In the genomic region with DNA sequence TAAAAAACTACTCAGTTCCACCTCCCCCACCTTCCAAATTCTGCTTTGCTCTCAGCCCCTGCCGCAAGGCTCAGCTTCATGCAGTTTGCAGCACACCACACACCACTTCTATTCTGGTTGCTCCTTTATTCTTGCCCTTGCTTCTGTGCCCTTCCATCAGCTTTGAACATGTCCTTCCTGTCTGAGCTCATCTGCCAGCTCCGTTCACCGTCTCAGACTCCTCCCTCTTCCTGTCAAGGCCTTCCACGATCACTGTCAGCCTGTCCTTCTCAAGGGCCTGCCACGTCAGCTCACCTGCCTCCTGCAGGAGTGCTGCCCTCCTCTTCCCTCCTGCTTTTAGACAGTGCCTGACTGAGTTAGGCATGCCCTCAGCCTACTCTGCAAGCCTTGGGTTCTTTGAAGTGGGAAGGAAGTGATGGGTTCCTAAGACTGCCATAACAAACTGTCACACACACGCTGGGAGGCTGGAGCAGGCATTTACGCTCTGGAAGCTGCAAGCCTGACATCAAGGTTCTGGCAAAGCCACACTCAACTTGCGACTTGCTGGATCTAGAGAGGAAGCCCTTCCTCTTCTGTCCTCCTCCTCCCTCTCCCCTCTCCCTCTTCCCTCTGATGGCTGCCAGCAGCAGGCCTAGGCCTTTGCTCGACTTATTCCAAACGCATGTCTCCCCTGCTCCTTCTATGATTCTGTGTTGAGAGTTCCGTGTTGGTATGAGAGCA, we compare ENCODE assay signal across 8 mouse cellular contexts.
DNase-seq lines count a peak whose midpoint lies in the region; ATAC-seq and TF ChIP-seq lines count a peak whose summit lies in the region.

No protein-coding gene starts in this region.

- 0 out of 2 replicates have a peak overlapping the region, but pooled peaks have one; percentile 7 for H3K9ac ChIP-seq in kidney, embryonic 14.5 days (ENCODE audit: low read depth, low read length)
- H3K9ac ChIP-seq in limb, embryonic 14.5 days (ENCODE audit: low read depth, low read length, severe bottlenecking) = no peak overlapping the region
- H3K9ac ChIP-seq in midbrain, embryonic 15.5 days = 0 out of 2 replicates have a peak overlapping the region, but pooled peaks have one; percentile 18

- H3K4me1 ChIP-seq in kidney, embryonic 14.5 days (ENCODE audit: control insufficient read depth, insufficient read depth, low read length) = peaks cover 33% of the 10 kb centered on the region
- peaks cover 31% of the 10 kb centered on the region for H3K4me1 ChIP-seq in limb, embryonic 14.5 days (ENCODE audit: control insufficient read depth, insufficient read depth, low read length)
- peaks cover 91% of the 10 kb centered on the region for H3K4me1 ChIP-seq in midbrain, embryonic 15.5 days

- no peaks in the 10 kb centered on the region for H3K36me3 ChIP-seq in kidney, embryonic 14.5 days (ENCODE audit: control insufficient read depth, insufficient read depth, low read length)
- no peaks in the 10 kb centered on the region for H3K36me3 ChIP-seq in limb, embryonic 14.5 days (ENCODE audit: control insufficient read depth, insufficient read depth, low read length)
- H3K36me3 ChIP-seq in midbrain, embryonic 15.5 days (replicated peaks) = no peaks in the 10 kb centered on the region

- WGBS in kidney, embryonic 14.5 days = 46% methylated on average over 11 of the region's 11 CpGs
- WGBS in limb, embryonic 14.5 days = 40% methylated on average over 11 of the region's 11 CpGs
- 52% methylated on average over 11 of the region's 11 CpGs for WGBS in midbrain, embryonic 15.5 days

- H3K27ac ChIP-seq in kidney, embryonic 14.5 days (ENCODE audit: low read depth, low read length) = peak overlapping the region; percentile 56; the same call in 1 of the 2 replicates
- H3K27ac ChIP-seq in limb, embryonic 14.5 days (replicated peaks; ENCODE audit: low read depth, low read length) = peak overlapping the region; percentile 67; the same call in 1 of the 2 replicates
- H3K27ac ChIP-seq in midbrain, embryonic 15.5 days = peak overlapping the region; percentile 96

- no peak overlapping the region for H3K4me3 ChIP-seq in kidney, embryonic 14.5 days (ENCODE audit: low read length)
- H3K4me3 ChIP-seq in limb, embryonic 14.5 days (replicated peaks; ENCODE audit: low read length) = no peak overlapping the region
- no peak overlapping the region for H3K4me3 ChIP-seq in midbrain, embryonic 15.5 days

- H3K27me3 ChIP-seq in kidney, embryonic 14.5 days (ENCODE audit: control insufficient read depth, insufficient read depth, low read length) = no peaks in the 10 kb centered on the region
- H3K27me3 ChIP-seq in limb, embryonic 14.5 days (ENCODE audit: control insufficient read depth, insufficient read depth, low read length) = no peaks in the 10 kb centered on the region
- no peaks in the 10 kb centered on the region for H3K27me3 ChIP-seq in midbrain, embryonic 15.5 days (replicated peaks)

- TF ChIP-seq POLR2A in limb, embryonic 14.5 days (IDR thresholded peaks at IDR 0.05; ENCODE audit: borderline replicate concordance, extremely low read depth, insufficient read depth, insufficient read length) = no peak

- H3K4me2 ChIP-seq in kidney, embryonic 14.5 days (replicated peaks; ENCODE audit: low read depth, low read length) = no peak overlapping the region
- H3K4me2 ChIP-seq in limb, embryonic 14.5 days (replicated peaks; ENCODE audit: low read depth, low read length, severe bottlenecking) = no peak overlapping the region
- no peak overlapping the region for H3K4me2 ChIP-seq in midbrain, embryonic 15.5 days

- no peak for DNase-seq in kidney, adult 11 months
- DNase-seq in T-cell, adult 2 months (ENCODE audit: low spot score) = peak; percentile 94
- peak; percentile 60 to 72 for DNase-seq in frontal cortex, adult 2 months (ENCODE audit: extremely low spot score in 1 of 2, low spot score in 1 of 2)
- DNase-seq in limb, embryonic 14.5 days (ENCODE audit: low spot score) = no peak
- DNase-seq in layer of hippocampus, postnatal 10 days (ENCODE audit: low spot score in 2 of 2) = no peak
- DNase-seq in cerebellum, adult 8-10 months = no peak

- ATAC-seq in kidney, embryonic 14.5 days (ENCODE audit: low FRiP score, low TSS enrichment) = no peak
- no peak for ATAC-seq in limb, embryonic 14.5 days (ENCODE audit: low FRiP score, low read depth)
- no peak; the same call in 1 of the 2 replicates for ATAC-seq in midbrain, embryonic 15.5 days (replicated peaks)

- H3K9me3 ChIP-seq in kidney, embryonic 14.5 days (ENCODE audit: control insufficient read depth, low read length) = no peaks in the 10 kb centered on the region
- no peaks in the 10 kb centered on the region for H3K9me3 ChIP-seq in limb, embryonic 14.5 days (ENCODE audit: control insufficient read depth, low read length)
- H3K9me3 ChIP-seq in midbrain, embryonic 15.5 days = no peaks in the 10 kb centered on the region

Comparison
In these comparisons a context has a peak if more than half of its experiments do, and no peak if none do; other contexts are left out.
1. DNase-seq: peak in T-cell, adult 2 months (single experiment) and frontal cortex, adult 2 months (2 of 2); none in kidney, adult 11 months (single experiment), limb, embryonic 14.5 days (single experiment), layer of hippocampus, postnatal 10 days (0 of 2) and cerebellum, adult 8-10 months (single experiment).
2. Peak in every context shown above with its lines, with median percentiles within 50 percentile points of each other: H3K27ac ChIP-seq.